Mouse (Mus musculus) liver, embryonic 14 days (tissue): Measurements from ENCODE around the gene Cped1. TPM values are rescaled to one million over a fixed set of nuclear protein-coding genes. Genes with fewer than 3 reads are reported as not detected.

Source experiments
- polyA plus RNA-seq: library from polyadenylated mRNA; depleted of rRNA; stranded (reverse); fragments of >200 nt; gene quantifications from 2 replicates; pipeline ENCODE4 v1.2.3, GENCODE M21; 2012; rRNA removed

Gene Cped1
- 1.5 and 2.2 TPM in 2 replicates for polyA plus RNA-seq

DNA sequence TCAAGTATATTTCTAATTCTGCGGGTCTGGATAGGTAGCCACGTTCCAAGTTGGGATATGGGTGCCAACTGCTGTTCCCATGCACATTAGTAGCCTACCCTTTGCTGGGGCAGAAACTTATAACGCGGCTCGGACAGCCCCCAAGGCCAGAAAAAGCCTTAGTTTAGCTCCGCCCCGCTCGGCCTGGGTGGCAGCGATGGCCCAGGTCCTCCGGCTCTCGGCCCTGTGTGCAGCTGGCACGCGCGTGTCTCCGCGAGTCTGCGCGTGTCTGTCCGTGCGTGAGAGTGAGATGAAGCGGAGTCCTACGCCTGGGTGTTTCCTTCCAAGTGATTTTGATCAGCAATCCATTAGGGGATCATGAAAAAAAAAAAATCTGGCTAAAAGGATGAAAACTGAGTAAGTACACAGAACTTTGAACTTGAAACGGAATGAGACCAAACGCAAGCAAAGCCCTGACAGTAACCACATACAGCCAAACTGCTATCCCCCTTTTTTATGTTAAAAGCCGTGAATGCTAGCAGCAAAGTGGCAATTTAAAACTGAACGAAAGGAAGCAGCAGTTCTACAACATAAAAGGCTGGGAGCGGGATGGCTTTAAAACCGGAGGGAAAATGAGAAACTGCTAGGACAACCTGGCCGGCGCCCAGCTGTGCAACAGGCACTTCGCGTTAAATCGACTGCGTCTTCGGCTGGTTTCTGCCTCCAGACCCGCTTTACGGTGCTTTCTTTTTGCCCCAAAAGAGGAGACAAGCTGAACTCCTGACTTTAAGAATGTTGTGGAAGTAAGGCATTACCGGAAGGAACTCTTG is at the start of gene Cped1:
Gene Cped1, plus strand, starts transcription at position 185 of the 809 bp plus-strand sequence.

DNA sequence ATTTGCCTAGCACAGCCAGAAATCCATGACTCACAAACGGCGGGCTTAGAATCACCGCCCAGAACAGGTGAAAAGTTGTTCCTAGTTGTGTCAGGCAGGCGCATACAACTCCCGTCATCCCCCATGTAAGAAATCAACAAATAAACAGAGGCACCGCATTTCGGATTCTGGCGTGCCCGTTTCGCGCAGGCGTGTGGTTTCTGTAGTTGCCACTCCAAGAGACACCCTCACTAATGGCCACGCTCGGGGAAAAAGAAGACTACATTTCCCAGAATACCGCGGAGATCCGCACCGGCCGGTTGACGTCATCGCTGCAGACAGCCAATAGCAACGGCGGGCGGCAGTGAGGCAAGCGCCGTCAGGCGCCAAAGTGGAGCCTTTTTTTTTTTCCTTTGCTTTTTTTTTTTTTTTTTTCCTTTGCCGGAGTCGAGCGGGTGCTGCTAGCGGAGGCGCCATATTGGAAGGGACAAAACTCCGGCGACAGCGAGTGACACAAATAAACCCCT is 36.4 kb upstream of the Cped1 start, which contains the start of gene Ing3:
Gene Ing3, plus strand, starts transcription at position 346 of the 506 bp plus-strand sequence.

DNA sequence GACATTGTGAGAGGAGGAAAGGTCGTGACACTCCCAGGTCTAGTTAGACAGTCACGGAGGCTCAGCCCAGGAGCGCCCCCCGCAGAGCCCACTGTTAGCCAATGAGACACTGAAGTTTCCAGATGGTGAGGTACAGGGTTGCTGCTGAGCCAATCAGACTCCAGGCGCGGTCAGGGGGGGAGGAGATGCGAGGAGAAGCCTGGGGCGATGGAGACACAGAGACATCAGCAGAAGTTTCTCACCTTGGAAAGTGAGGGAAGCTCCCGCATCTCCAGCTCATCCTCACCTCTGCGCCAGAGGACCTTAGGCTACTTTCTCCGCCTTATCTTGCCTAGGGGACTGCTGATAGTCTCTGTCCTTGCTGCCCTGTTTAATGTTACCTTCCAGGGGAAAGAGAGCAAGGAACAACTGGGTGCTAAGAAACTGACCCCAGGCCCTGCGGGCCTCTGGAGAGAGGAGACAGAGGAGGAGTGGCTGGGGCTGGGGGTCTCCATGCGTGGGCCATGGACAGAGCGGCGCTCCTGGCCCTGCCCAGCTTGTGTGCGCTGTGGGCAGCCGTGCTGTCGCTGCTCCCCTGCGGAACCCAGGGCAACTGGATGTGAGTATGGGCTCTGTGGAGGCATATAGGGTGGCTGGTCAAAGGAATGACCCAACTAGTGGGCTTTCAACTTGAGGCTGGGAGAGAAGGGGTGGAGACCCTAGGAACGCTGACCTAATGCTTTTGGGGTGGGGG is 302.5 kb downstream of the Cped1 start, which contains the start of gene Wnt16:
Gene Wnt16, plus strand, starts transcription at position 224 of the 733 bp plus-strand sequence.

Other genes starting within 250 kb of the Cped1 start
- 4.6 and 5.1 TPM in 2 replicates for gene Tspan12, start 133.4 kb upstream of the Cped1 start, polyA plus RNA-seq
- 5.5 and 7.0 TPM in 2 replicates for gene Ing3, start 36.3 kb upstream of the Cped1 start, polyA plus RNA-seq